Mouse (Mus musculus) ES-E14 (cell line): ENCODE data around the gene Papss2. TPM values are rescaled to one million over a fixed set of nuclear protein-coding genes. Genes with fewer than 3 reads are reported as not detected.
"Not testable (repeated sequence)": the region's sequence is repeated elsewhere in the genome, so short reads cannot be mapped to it uniquely, and the experiment has no call there.

Experiments used
- DNase-seq: peaks from one replicate; pipeline ENCODE4 v3.0.0-alpha.2; 2013; ENCODE audit warnings: low read depth, low spot score
- H3K27ac ChIP-seq: 2 replicates; pipeline ENCODE4 v1.5.1; 2012; ENCODE audit warnings: low read depth, mild to moderate bottlenecking, low read length, moderate library complexity, mixed read lengths; ENCODE audit not compliant: poor library complexity, insufficient read depth, severe bottlenecking
- H3K36me3 ChIP-seq: 2 replicates; pipeline ENCODE4 v1.6.1; 2012; ENCODE audit warnings: mild to moderate bottlenecking, low read length, moderate library complexity, mixed read lengths; ENCODE audit not compliant: control insufficient read depth, poor library complexity, insufficient read depth, severe bottlenecking
- H3K4me1 ChIP-seq, 2 experiments: fragments of 150-350 bp in 1 of 2; sonication (generic) in 1 of 2; 2 replicates each; pipeline ENCODE4 v1.6.1; 2012; ENCODE audit warnings: low read length in 2 of 2, mild to moderate bottlenecking in 1 of 2, mixed read lengths in 1 of 2; ENCODE audit not compliant: control insufficient read depth in 2 of 2, insufficient read depth in 2 of 2, poor library complexity in 1 of 2
- H3K4me3 ChIP-seq, 2 experiments: fragments of 150-350 bp in 1 of 2; sonication (generic) in 1 of 2; 2 replicates each; pipeline ENCODE4 v1.5.1; 2012; ENCODE audit warnings: low read length in 2 of 2, low read depth in 1 of 2, mild to moderate bottlenecking in 1 of 2, mixed read lengths in 1 of 2; ENCODE audit not compliant: insufficient read depth in 1 of 2, poor library complexity in 1 of 2, severe bottlenecking in 1 of 2
- H3K9ac ChIP-seq: 2 replicates; pipeline ENCODE4 v1.6.1; 2012; ENCODE audit warnings: low read depth, mild to moderate bottlenecking, low read length, mixed read lengths; ENCODE audit not compliant: poor library complexity, insufficient read depth, severe bottlenecking
- H3K9me3 ChIP-seq: fragments of 150-350 bp; sonication (generic); 2 replicates; pipeline ENCODE4 v1.6.1; 2012; ENCODE audit warnings: low read depth, mild to moderate bottlenecking, low read length; ENCODE audit not compliant: control insufficient read depth, insufficient read depth
- CHD2 ChIP-seq: IDR thresholded peaks from 2 replicates; pipeline ENCODE4 v1.6.1; 2014; ENCODE audit warnings: mild to moderate bottlenecking, low read depth, low read length, inconsistent platforms
- HCFC1 ChIP-seq: IDR thresholded peaks from 2 replicates; pipeline ENCODE4 v1.6.1; 2012; ENCODE audit warnings: low read length, inconsistent platforms, borderline replicate concordance; ENCODE audit not compliant: insufficient read depth
- MAFK ChIP-seq: IDR thresholded peaks from 2 replicates; pipeline ENCODE4 v1.6.1; 2014; ENCODE audit warnings: mild to moderate bottlenecking, low read depth, low read length, inconsistent platforms; ENCODE audit not compliant: insufficient read depth
- ZC3H11A ChIP-seq: IDR thresholded peaks from 2 replicates; pipeline ENCODE4 v1.6.1; 2012; ENCODE audit warnings: low read depth, mild to moderate bottlenecking, inconsistent platforms, low read length, borderline replicate concordance
- ZNF384 ChIP-seq: IDR thresholded peaks from 2 replicates; pipeline ENCODE4 v1.6.1; 2012; ENCODE audit warnings: low read depth, low read length, inconsistent platforms
- in situ Hi-C, 2 experiments: fragments of 600-800 bp; cut with MboI; formaldehyde crosslinking; loops; one replicate each; pipeline ENCODE4 v1.15.1; 2025; ENCODE audit warnings: low sequenced_read_pairs in 2 of 2, inconsistent platforms in 1 of 2; ENCODE audit not compliant: unreplicated experiment in 2 of 2
- total RNA-seq: library from RNA; depleted of rRNA; stranded (reverse); fragments of 300-350 nt; gene quantifications from 2 replicates; pipeline ENCODE4 v1.2.3, GENCODE M21; 2012

Papss2 gene
- total RNA-seq, 1 experiment: 1.7 TPM

- no peaks in the 10 kb centered on the region for H3K4me1 ChIP-seq
- in situ Hi-C loops: no loop called here
- H3K36me3 ChIP-seq: no peaks in the 10 kb centered on the region
- H3K9me3 ChIP-seq: no peaks in the 10 kb centered on the region
- no peak overlapping the region for H3K4me3 ChIP-seq
- no peak overlapping the region for H3K9ac ChIP-seq
- no peak for DNase-seq
- TF ChIP-seq CHD2 (no peak), ZC3H11A (no peak), ZNF384 (no peak), HCFC1 (no peak), MAFK (no peak)
- no peak overlapping the region for H3K27ac ChIP-seq
Observed at GRCm38 (mm10) chr19:32653122-32653521, 57.5 kb downstream of the Papss2 start.

- no peak for DNase-seq
- in situ Hi-C loops: no loop called here
- Histone ChIP-seq H3K27ac (no peak overlapping the region), H3K9me3 (no peaks in the 10 kb centered on the region), H3K4me3 (no peak overlapping the region), H3K4me1 (no peaks in the 10 kb centered on the region), H3K36me3 (no peaks in the 10 kb centered on the region), H3K9ac (no peak overlapping the region)
- no peak for TF ChIP-seq CHD2
- TF ChIP-seq MAFK: no peak
- TF ChIP-seq ZNF384: no peak
- no peak for TF ChIP-seq HCFC1
- no peak for TF ChIP-seq ZC3H11A
Observed at GRCm38 (mm10) chr19:32653630-32654362, 58.2 kb downstream of the Papss2 start.

GRCm38 (mm10) chr19:32659346-32659745 lies 63.8 kb downstream of the Papss2 start:
- no peak overlapping the region for H3K9ac ChIP-seq
- in situ Hi-C loops: no loop called here
- no peak overlapping the region for H3K27ac ChIP-seq
- no peaks in the 10 kb centered on the region for H3K4me1 ChIP-seq
- H3K4me3 ChIP-seq: no peak overlapping the region
- no peaks in the 10 kb centered on the region for H3K9me3 ChIP-seq
- TF ChIP-seq CHD2 (no peak), MAFK (no peak), ZNF384 (no peak), ZC3H11A (no peak), HCFC1 (no peak)
- H3K36me3 ChIP-seq: peaks cover 3% of the 10 kb centered on the region; the same call in 1 of the 2 replicates
- DNase-seq: no peak

DNA sequence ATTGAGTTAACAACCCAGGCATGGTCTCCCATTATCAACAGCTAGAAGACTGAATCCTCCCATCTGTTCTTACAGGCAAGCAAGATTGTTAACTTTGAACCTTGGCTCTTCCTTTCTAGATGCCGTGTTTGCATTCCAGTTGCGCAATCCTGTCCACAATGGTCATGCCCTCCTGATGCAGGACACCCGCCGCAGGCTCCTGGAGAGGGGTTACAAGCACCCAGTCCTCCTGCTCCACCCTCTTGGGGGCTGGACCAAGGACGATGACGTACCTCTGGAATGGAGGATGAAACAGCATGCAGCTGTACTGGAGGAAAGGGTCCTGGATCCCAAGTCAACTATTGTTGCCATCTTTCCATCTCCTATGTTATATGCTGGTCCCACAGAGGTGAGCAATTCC lies 67.3 kb downstream of the Papss2 start:
- H3K9ac ChIP-seq: no peak overlapping the region
- H3K27ac ChIP-seq: no peak overlapping the region
- H3K4me1 ChIP-seq: no peaks in the 10 kb centered on the region
- no peak for DNase-seq
- H3K4me3 ChIP-seq: no peak overlapping the region
- in situ Hi-C loops: no loop called here
- H3K36me3 ChIP-seq: peaks cover 3% of the 10 kb centered on the region; the same call in 1 of the 2 replicates
- no peaks in the 10 kb centered on the region for H3K9me3 ChIP-seq
- TF ChIP-seq MAFK (no peak), ZNF384 (no peak), CHD2 (no peak), ZC3H11A (no peak), HCFC1 (no peak)

- in situ Hi-C loops: no loop called here
- H3K4me3 ChIP-seq: no peak overlapping the region
- no peak overlapping the region for H3K27ac ChIP-seq
Observed at GRCm38 (mm10) chr19:32665243-32665642, 69.7 kb downstream of the Papss2 start.

GRCm38 (mm10) chr19:32667830-32668229 lies 72.2 kb downstream of the Papss2 start:
- H3K27ac ChIP-seq, DNase-seq, H3K9ac ChIP-seq, H3K9me3 ChIP-seq, in situ Hi-C loops, H3K36me3 ChIP-seq, H3K4me3 ChIP-seq, H3K4me1 ChIP-seq: not testable (repeated sequence)

More at GRCm38 (mm10) chr19:32665243-32665642, 69.7 kb downstream of the Papss2 start:
- DNase-seq: no peak
- no peaks in the 10 kb centered on the region for H3K9me3 ChIP-seq
- no peak overlapping the region for H3K9ac ChIP-seq
- H3K36me3 ChIP-seq: peaks cover 3% of the 10 kb centered on the region; the same call in 1 of the 2 replicates
- no peaks in the 10 kb centered on the region for H3K4me1 ChIP-seq
- no peak for TF ChIP-seq ZNF384
- TF ChIP-seq CHD2: no peak
- TF ChIP-seq HCFC1: no peak
- TF ChIP-seq ZC3H11A: no peak
- TF ChIP-seq MAFK: no peak
